In the genomic region with DNA sequence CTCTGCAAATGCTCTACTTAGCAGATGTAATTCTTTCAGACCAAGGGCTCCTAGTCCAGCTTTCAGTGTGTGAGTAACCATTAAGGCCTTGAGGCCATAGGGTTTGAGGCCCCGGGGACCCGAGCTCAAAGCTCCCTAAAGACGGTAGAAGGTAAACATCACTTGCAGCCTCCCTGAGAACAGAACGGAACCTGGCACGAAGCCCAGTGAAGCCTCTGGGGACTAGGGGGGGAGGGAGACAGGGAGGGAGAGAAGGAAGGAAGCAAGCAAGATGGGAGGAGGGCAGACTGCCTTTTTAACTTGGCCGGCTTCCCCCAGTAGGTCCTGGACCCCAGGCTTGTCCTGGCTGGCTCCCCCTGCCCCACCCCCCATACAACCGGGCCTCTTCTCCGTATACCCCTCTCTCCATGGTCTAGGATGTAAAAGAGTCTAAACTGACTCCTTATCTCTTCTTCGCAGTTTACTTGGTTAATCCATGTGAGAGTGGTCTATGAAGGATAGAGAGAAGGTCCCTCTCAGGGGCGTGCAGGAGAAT, we compare ENCODE assay signal across 8 mouse cellular contexts. TPM values are rescaled to one million over a fixed set of nuclear protein-coding genes. Genes with fewer than 3 reads are reported as not detected.
DNase-seq lines count a peak whose midpoint lies in the region; ATAC-seq and TF ChIP-seq lines count a peak whose summit lies in the region.

No protein-coding gene starts in this region.

- no peaks in the 10 kb centered on the region for H3K27me3 ChIP-seq in C2C12 (ENCODE audit: control insufficient read depth, insufficient read depth, insufficient read length)
- no peaks in the 10 kb centered on the region for H3K27me3 ChIP-seq in erythroblast, embryonic 14.5 days (ENCODE audit: control insufficient read depth)
- H3K27me3 ChIP-seq in heart, embryonic 12.5 days (replicated peaks): no peaks in the 10 kb centered on the region
- no peaks in the 10 kb centered on the region for H3K27me3 ChIP-seq in kidney, postnatal 0 days (ENCODE audit: insufficient read depth, low read length)
- no peaks in the 10 kb centered on the region for H3K27me3 ChIP-seq in liver, embryonic 15.5 days
- no peaks in the 10 kb centered on the region for H3K27me3 ChIP-seq in neural tube, embryonic 14.5 days (ENCODE audit: control insufficient read depth, insufficient read depth, low read length)
- no peaks in the 10 kb centered on the region for H3K27me3 ChIP-seq in testis, adult 2 months (ENCODE audit: control insufficient read depth, insufficient read depth, low read length)

- H3K4me3 ChIP-seq in C2C12 (ENCODE audit: insufficient read depth, poor library complexity, severe bottlenecking): peak overlapping the region; percentile 50
- H3K4me3 ChIP-seq in erythroblast, embryonic 14.5 days (replicated peaks): peak overlapping the region; percentile 84
- peak overlapping the region; percentile 68 for H3K4me3 ChIP-seq in heart, embryonic 12.5 days
- H3K4me3 ChIP-seq in kidney, postnatal 0 days (replicated peaks; ENCODE audit: low read depth, low read length): peak overlapping the region; percentile 70
- H3K4me3 ChIP-seq in liver, embryonic 15.5 days (replicated peaks): peak overlapping the region; percentile 74
- peak overlapping the region; percentile 47 for H3K4me3 ChIP-seq in neural tube, embryonic 14.5 days (ENCODE audit: low read depth, low read length)
- peak overlapping the region; percentile 66 for H3K4me3 ChIP-seq in testis, adult 2 months (ENCODE audit: control insufficient read depth, low read depth, low read length)

- DNase-seq in adrenal gland, postnatal 36 days: peak; percentile 83 to 87
- DNase-seq in kidney, postnatal 0 days (ENCODE audit: low spot score): peak; percentile 76

- TF ChIP-seq CTCF in C2C12 (IDR thresholded peaks at IDR 0.05; ENCODE audit: control insufficient read depth, insufficient read depth, insufficient read length): no peak
- no peak for TF ChIP-seq CTCF in kidney, postnatal 0 days (IDR thresholded peaks at IDR 0.05; ENCODE audit: low read depth)
- TF ChIP-seq CTCF in testis, adult 2 months (IDR thresholded peaks at IDR 0.05; ENCODE audit: control insufficient read depth, insufficient read depth, insufficient replicate concordance, low read depth, low read length): no peak

- H3K9me3 ChIP-seq in erythroblast, embryonic 14.5 days (ENCODE audit: control insufficient read depth, low read length): no peaks in the 10 kb centered on the region
- no peaks in the 10 kb centered on the region for H3K9me3 ChIP-seq in heart, embryonic 12.5 days (replicated peaks)
- H3K9me3 ChIP-seq in kidney, postnatal 0 days (replicated peaks; ENCODE audit: low read length): no peaks in the 10 kb centered on the region
- H3K9me3 ChIP-seq in liver, embryonic 15.5 days (replicated peaks): no peaks in the 10 kb centered on the region
- no peaks in the 10 kb centered on the region for H3K9me3 ChIP-seq in neural tube, embryonic 14.5 days (ENCODE audit: control insufficient read depth, low read length)

- peak; percentile 63 for ATAC-seq in heart, embryonic 12.5 days (ENCODE audit: insufficient number of reproducible peaks, low FRiP score)
- peak; percentile 27 for ATAC-seq in kidney, postnatal 0 days (replicated peaks; ENCODE audit: low FRiP score, low read depth)
- ATAC-seq in liver, embryonic 15.5 days (ENCODE audit: insufficient read depth): peak; percentile 16
- ATAC-seq in neural tube, embryonic 14.5 days (ENCODE audit: low read depth): peak; percentile 61

- peaks cover 27% of the 10 kb centered on the region for H3K36me3 ChIP-seq in C2C12 (ENCODE audit: control insufficient read depth, insufficient read depth)
- peaks cover 42% of the 10 kb centered on the region for H3K36me3 ChIP-seq in erythroblast, embryonic 14.5 days (ENCODE audit: control insufficient read depth)
- peaks cover 35% of the 10 kb centered on the region for H3K36me3 ChIP-seq in heart, embryonic 12.5 days
- H3K36me3 ChIP-seq in kidney, postnatal 0 days (ENCODE audit: insufficient read depth, low read length): peaks cover 26% of the 10 kb centered on the region
- H3K36me3 ChIP-seq in liver, embryonic 15.5 days (replicated peaks): peaks cover 39% of the 10 kb centered on the region
- no peaks in the 10 kb centered on the region for H3K36me3 ChIP-seq in neural tube, embryonic 14.5 days (ENCODE audit: control insufficient read depth, insufficient read depth, low read length)
- H3K36me3 ChIP-seq in testis, adult 2 months (ENCODE audit: control insufficient read depth, insufficient read depth, low read length): no peaks in the 10 kb centered on the region

- no peaks in the 10 kb centered on the region for H3K79me3 ChIP-seq in C2C12 (ENCODE audit: low read depth)

- H3K4me1 ChIP-seq in erythroblast, embryonic 14.5 days (ENCODE audit: control insufficient read depth): peaks cover 59% of the 10 kb centered on the region
- H3K4me1 ChIP-seq in heart, embryonic 12.5 days (replicated peaks): peaks cover 17% of the 10 kb centered on the region
- H3K4me1 ChIP-seq in kidney, postnatal 0 days (replicated peaks; ENCODE audit: insufficient read depth, low read length): peaks cover 11% of the 10 kb centered on the region
- peaks cover 44% of the 10 kb centered on the region for H3K4me1 ChIP-seq in liver, embryonic 15.5 days (replicated peaks)
- peaks cover 20% of the 10 kb centered on the region for H3K4me1 ChIP-seq in neural tube, embryonic 14.5 days (ENCODE audit: control insufficient read depth, insufficient read depth, low read length)
- H3K4me1 ChIP-seq in testis, adult 2 months (ENCODE audit: control insufficient read depth, insufficient read depth, low read length): peaks cover 4% of the 10 kb centered on the region

- H3K4me2 ChIP-seq in heart, embryonic 12.5 days: peak overlapping the region; percentile 84
- H3K4me2 ChIP-seq in kidney, postnatal 0 days (ENCODE audit: low read length): peak overlapping the region; percentile 75
- peak overlapping the region; percentile 91 for H3K4me2 ChIP-seq in liver, embryonic 15.5 days
- peak overlapping the region; percentile 77 for H3K4me2 ChIP-seq in neural tube, embryonic 14.5 days (ENCODE audit: low read depth, low read length)

- peak overlapping the region; percentile 77 for H3K9ac ChIP-seq in heart, embryonic 12.5 days
- H3K9ac ChIP-seq in kidney, postnatal 0 days (ENCODE audit: low read depth, low read length): peak overlapping the region; percentile 74
- H3K9ac ChIP-seq in liver, embryonic 15.5 days: peak overlapping the region; percentile 87
- H3K9ac ChIP-seq in neural tube, embryonic 14.5 days (replicated peaks; ENCODE audit: low read depth, low read length): peak overlapping the region; percentile 60

- 4% methylated on average over 10 of the region's 10 CpGs for WGBS in heart, embryonic 12.5 days
- WGBS in kidney, postnatal 0 days: 4% methylated on average over 10 of the region's 10 CpGs
- 3% methylated on average over 10 of the region's 10 CpGs for WGBS in liver, embryonic 15.5 days (ENCODE audit: insufficient replicate concordance)
- WGBS in neural tube, embryonic 14.5 days: 7% methylated on average over 9 of the region's 10 CpGs

- H3ac ChIP-seq in C2C12 (ENCODE audit: control insufficient read depth, insufficient read length, low read depth): peak overlapping the region; percentile 81

- no peak for TF ChIP-seq POLR2A in testis, adult 2 months (IDR thresholded peaks at IDR 0.05; ENCODE audit: control insufficient read depth, low read depth, low read length)

- peak overlapping the region; percentile 88 for H3K27ac ChIP-seq in heart, embryonic 12.5 days (ENCODE audit: poor library complexity, severe bottlenecking)
- peak overlapping the region; percentile 94 for H3K27ac ChIP-seq in kidney, postnatal 0 days
- H3K27ac ChIP-seq in liver, embryonic 15.5 days (replicated peaks): peak overlapping the region; percentile 92
- peak overlapping the region; percentile 88 for H3K27ac ChIP-seq in neural tube, embryonic 14.5 days (ENCODE audit: low read depth, low read length)
- H3K27ac ChIP-seq in testis, adult 2 months (ENCODE audit: control insufficient read depth, insufficient read depth, low read depth, low read length): no peak overlapping the region

- peaks cover 20% of the 10 kb centered on the region for H3K79me2 ChIP-seq in C2C12 (ENCODE audit: control insufficient read depth, insufficient read depth)

RNA-seq across cellular contexts. Expression of a gene that starts 0.8 kb away (rescaled TPM):
- polyA plus RNA-seq in C2C12 (2012; fragmentation: generic; extraction: Trizol): 87.9 TPM
- 10 to 100 TPM; 29.4 to 39.9 TPM for total RNA-seq in adrenal gland, postnatal 36 days (2021)
- 6.1 and 9.3 TPM in 2 replicates for polyA plus RNA-seq in erythroblast, embryonic 14.5 days (2012)
- 38.8 and 43.0 TPM in 2 replicates for polyA plus RNA-seq in heart, embryonic 12.5 days (2016; fragmentation: Nextera tagmentation; extraction: Ambion mirVana)
- 38.2 and 42.2 TPM in 2 replicates for polyA plus RNA-seq in kidney, postnatal 0 days (2015; fragmentation: Nextera tagmentation; extraction: Ambion mirVana)
- polyA plus RNA-seq in liver, embryonic 15.5 days (2015; fragmentation: Nextera tagmentation; extraction: Ambion mirVana): 36.0 and 39.9 TPM in 2 replicates
- polyA plus RNA-seq in neural tube, embryonic 14.5 days (2014; fragmentation: Nextera tagmentation; extraction: Ambion mirVana): 17.6 and 19.5 TPM in 2 replicates
- 2.8 and 5.7 TPM in 2 replicates for polyA plus RNA-seq in testis, adult 2 months (2012; rRNA removed)

RNA-seq across cellular contexts. Expression of a gene that starts 16.1 kb away (rescaled TPM):
- not detected for polyA plus RNA-seq in C2C12 (2012; fragmentation: generic; extraction: Trizol)
- not detected for total RNA-seq in adrenal gland, postnatal 36 days (2021)
- polyA plus RNA-seq in erythroblast, embryonic 14.5 days (2012): 0.01 TPM in 1 of 2 replicates, not detected in the other
- not detected in 2 replicates for polyA plus RNA-seq in heart, embryonic 12.5 days (2016; fragmentation: Nextera tagmentation; extraction: Ambion mirVana)
- not detected in 2 replicates for polyA plus RNA-seq in kidney, postnatal 0 days (2015; fragmentation: Nextera tagmentation; extraction: Ambion mirVana)
- not detected in 2 replicates for polyA plus RNA-seq in liver, embryonic 15.5 days (2015; fragmentation: Nextera tagmentation; extraction: Ambion mirVana)
- polyA plus RNA-seq in neural tube, embryonic 14.5 days (2014; fragmentation: Nextera tagmentation; extraction: Ambion mirVana): 0.13 and 0.20 TPM in 2 replicates
- polyA plus RNA-seq in testis, adult 2 months (2012; rRNA removed): 0.20 and 0.37 TPM in 2 replicates

RNA-seq across cellular contexts. Expression of a gene that starts 19.0 kb away (rescaled TPM):
- 15.8 TPM for polyA plus RNA-seq in C2C12 (2012; fragmentation: generic; extraction: Trizol)
- 100 to 1,000 TPM; 110 to 139 TPM for total RNA-seq in adrenal gland, postnatal 36 days (2021)
- 3.5 and 4.3 TPM in 2 replicates for polyA plus RNA-seq in erythroblast, embryonic 14.5 days (2012)
- 73.2 and 78.7 TPM in 2 replicates for polyA plus RNA-seq in heart, embryonic 12.5 days (2016; fragmentation: Nextera tagmentation; extraction: Ambion mirVana)
- polyA plus RNA-seq in kidney, postnatal 0 days (2015; fragmentation: Nextera tagmentation; extraction: Ambion mirVana): 109 and 116 TPM in 2 replicates
- 57.9 and 64.1 TPM in 2 replicates for polyA plus RNA-seq in liver, embryonic 15.5 days (2015; fragmentation: Nextera tagmentation; extraction: Ambion mirVana)
- polyA plus RNA-seq in neural tube, embryonic 14.5 days (2014; fragmentation: Nextera tagmentation; extraction: Ambion mirVana): 112 and 114 TPM in 2 replicates
- 54.5 and 60.7 TPM in 2 replicates for polyA plus RNA-seq in testis, adult 2 months (2012; rRNA removed)

RNA-seq across cellular contexts. Expression of a gene that starts 19.4 kb away (rescaled TPM):
- polyA plus RNA-seq in C2C12 (2012; fragmentation: generic; extraction: Trizol): 0.16 TPM
- total RNA-seq in adrenal gland, postnatal 36 days (2021): 1 to 10 TPM in 1 of 2 experiments, not detected in 1; 1.0 TPM
- polyA plus RNA-seq in erythroblast, embryonic 14.5 days (2012): not detected in 2 replicates
- 0.96 TPM in 1 of 2 replicates, not detected in the other for polyA plus RNA-seq in heart, embryonic 12.5 days (2016; fragmentation: Nextera tagmentation; extraction: Ambion mirVana)
- 1.7 and 2.2 TPM in 2 replicates for polyA plus RNA-seq in kidney, postnatal 0 days (2015; fragmentation: Nextera tagmentation; extraction: Ambion mirVana)
- polyA plus RNA-seq in liver, embryonic 15.5 days (2015; fragmentation: Nextera tagmentation; extraction: Ambion mirVana): 1.6 and 2.1 TPM in 2 replicates
- 1.5 TPM in 1 of 2 replicates, not detected in the other for polyA plus RNA-seq in neural tube, embryonic 14.5 days (2014; fragmentation: Nextera tagmentation; extraction: Ambion mirVana)
- 2.1 and 2.3 TPM in 2 replicates for polyA plus RNA-seq in testis, adult 2 months (2012; rRNA removed)

RNA-seq across cellular contexts. Expression of a gene that starts 30.6 kb away (rescaled TPM):
- polyA plus RNA-seq in C2C12 (2012; fragmentation: generic; extraction: Trizol): not detected
- not detected for total RNA-seq in adrenal gland, postnatal 36 days (2021)
- polyA plus RNA-seq in erythroblast, embryonic 14.5 days (2012): not detected in 2 replicates
- polyA plus RNA-seq in heart, embryonic 12.5 days (2016; fragmentation: Nextera tagmentation; extraction: Ambion mirVana): 0.30 and 0.59 TPM in 2 replicates
- 0.19 and 0.28 TPM in 2 replicates for polyA plus RNA-seq in kidney, postnatal 0 days (2015; fragmentation: Nextera tagmentation; extraction: Ambion mirVana)
- not detected in 2 replicates for polyA plus RNA-seq in liver, embryonic 15.5 days (2015; fragmentation: Nextera tagmentation; extraction: Ambion mirVana)
- 13.3 and 16.3 TPM in 2 replicates for polyA plus RNA-seq in neural tube, embryonic 14.5 days (2014; fragmentation: Nextera tagmentation; extraction: Ambion mirVana)
- 0.06 and 0.29 TPM in 2 replicates for polyA plus RNA-seq in testis, adult 2 months (2012; rRNA removed)
